Mouse (Mus musculus): ENCODE data around the gene Sars. TPM values are rescaled to one million over a fixed set of nuclear protein-coding genes. Genes with fewer than 3 reads are reported as not detected.

Sars gene
- polyA plus RNA-seq, 1 experiment from 2014 or later, result 216 TPM

DNA sequence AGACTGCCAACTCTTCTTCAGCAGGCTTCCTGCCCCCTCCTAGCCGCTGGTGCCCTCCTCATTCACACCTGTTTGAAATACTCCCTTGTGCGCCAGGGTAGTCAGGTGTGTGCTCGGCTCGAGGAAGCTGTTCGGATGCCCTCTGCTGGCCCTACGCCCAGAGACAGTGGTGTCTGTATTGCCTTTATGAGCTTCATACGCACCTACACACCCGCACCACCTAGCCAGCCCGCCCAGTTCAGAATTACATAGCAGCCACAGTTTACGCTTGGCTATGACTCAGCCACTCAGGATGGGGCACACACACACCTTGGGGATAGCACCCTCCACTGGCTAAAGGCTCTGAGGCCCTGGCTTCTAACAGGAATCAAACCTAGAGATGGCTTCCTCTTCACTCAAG is 13.9 kb upstream of the Sars start:
- H3K27ac ChIP-seq (ENCODE audit: low read depth, low read length), result no peak overlapping the region
- H3K4me3 ChIP-seq (ENCODE audit: low read length), result no peak overlapping the region
- no peaks in the 10 kb centered on the region for H3K4me1 ChIP-seq (ENCODE audit: control insufficient read depth, insufficient read depth, low read depth, low read length)
- WGBS, result 50% methylated on average over 10 of the region's 10 CpGs
- H3K4me2 ChIP-seq (ENCODE audit: low read length), result no peak overlapping the region; the same call in 1 of the 2 replicates
- H3K36me3 ChIP-seq (ENCODE audit: control insufficient read depth, insufficient read depth, low read length), result peaks cover 6% of the 10 kb centered on the region; the same call in 1 of the 2 replicates
- no peaks in the 10 kb centered on the region for H3K9me3 ChIP-seq (ENCODE audit: control insufficient read depth, low read length)
- H3K27me3 ChIP-seq (replicated peaks; ENCODE audit: control insufficient read depth, insufficient read depth, low read length), result no peaks in the 10 kb centered on the region
- ATAC-seq, result peak; percentile 17; the same call in 1 of the 2 replicates
- H3K9ac ChIP-seq (ENCODE audit: low read depth, low read length), result no peak overlapping the region; the same call in 1 of the 2 replicates

DNA sequence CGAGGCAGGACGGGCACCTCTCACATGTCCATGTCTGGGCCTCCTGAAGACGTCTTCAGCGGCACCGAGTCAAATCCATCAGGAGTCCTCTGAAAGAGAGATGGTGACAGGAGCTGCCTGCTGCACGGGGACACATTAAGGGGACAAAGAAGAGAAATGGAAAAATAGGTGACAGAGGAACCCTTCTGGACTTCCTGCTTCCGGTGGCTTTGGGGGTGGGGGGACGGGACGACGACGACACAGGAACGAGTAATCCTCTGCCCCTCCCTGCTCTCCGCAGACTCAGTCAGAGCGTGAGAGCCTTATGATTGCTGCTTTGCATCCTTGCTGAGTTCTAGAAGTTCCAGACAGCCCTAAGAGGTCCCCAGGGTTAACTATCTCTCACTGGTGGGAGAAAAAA is 13.4 kb upstream of the Sars start:
- no peak overlapping the region for H3K27ac ChIP-seq (ENCODE audit: low read depth, low read length)
- no peaks in the 10 kb centered on the region for H3K27me3 ChIP-seq (replicated peaks; ENCODE audit: control insufficient read depth, insufficient read depth, low read length)
- no peaks in the 10 kb centered on the region for H3K4me1 ChIP-seq (ENCODE audit: control insufficient read depth, insufficient read depth, low read depth, low read length)
- WGBS, result 62% methylated on average over 14 of the region's 14 CpGs
- ATAC-seq, result no peak
- H3K36me3 ChIP-seq (ENCODE audit: control insufficient read depth, insufficient read depth, low read length), result peaks cover 4% of the 10 kb centered on the region; the same call in 1 of the 2 replicates
- no peak overlapping the region; the same call in 1 of the 2 replicates for H3K4me2 ChIP-seq (ENCODE audit: low read length)
- H3K4me3 ChIP-seq (ENCODE audit: low read length), result no peak overlapping the region
- peak overlapping the region; percentile 13; the same call in 1 of the 2 replicates for H3K9ac ChIP-seq (ENCODE audit: low read depth, low read length)
- H3K9me3 ChIP-seq (ENCODE audit: control insufficient read depth, low read length), result no peaks in the 10 kb centered on the region

DNA sequence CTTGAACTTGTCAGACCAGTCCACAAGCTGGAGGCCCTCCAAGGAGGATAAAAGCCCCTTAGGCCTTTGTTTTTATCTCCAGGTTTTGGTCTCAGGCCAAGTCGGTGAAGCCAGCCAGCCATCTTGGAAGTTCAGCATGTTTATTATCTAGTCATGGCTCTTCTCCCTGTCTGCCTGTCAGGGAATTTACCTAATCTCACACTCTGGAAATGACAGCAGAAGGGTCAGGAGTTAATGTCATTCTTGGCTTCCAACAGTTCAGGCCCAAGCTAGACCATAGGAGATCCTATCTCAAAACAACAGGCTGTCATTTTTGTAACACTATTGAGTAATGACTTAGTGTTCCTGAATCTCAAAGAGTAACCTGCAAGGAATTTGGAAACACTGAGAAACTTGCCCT is 9.2 kb upstream of the Sars start:
- 94% methylated on average over 1 of the region's 1 CpGs for WGBS
- H3K27ac ChIP-seq (ENCODE audit: low read depth, low read length), result no peak overlapping the region
- H3K4me3 ChIP-seq (ENCODE audit: low read length), result no peak overlapping the region
- no peak for ATAC-seq
- H3K9me3 ChIP-seq (ENCODE audit: control insufficient read depth, low read length), result no peaks in the 10 kb centered on the region
- H3K4me1 ChIP-seq (ENCODE audit: control insufficient read depth, insufficient read depth, low read depth, low read length), result no peaks in the 10 kb centered on the region
- no peaks in the 10 kb centered on the region for H3K36me3 ChIP-seq (ENCODE audit: control insufficient read depth, insufficient read depth, low read length)
- H3K4me2 ChIP-seq (ENCODE audit: low read length), result no peak overlapping the region
- no peaks in the 10 kb centered on the region for H3K27me3 ChIP-seq (replicated peaks; ENCODE audit: control insufficient read depth, insufficient read depth, low read length)
- no peak overlapping the region for H3K9ac ChIP-seq (ENCODE audit: low read depth, low read length)

DNA sequence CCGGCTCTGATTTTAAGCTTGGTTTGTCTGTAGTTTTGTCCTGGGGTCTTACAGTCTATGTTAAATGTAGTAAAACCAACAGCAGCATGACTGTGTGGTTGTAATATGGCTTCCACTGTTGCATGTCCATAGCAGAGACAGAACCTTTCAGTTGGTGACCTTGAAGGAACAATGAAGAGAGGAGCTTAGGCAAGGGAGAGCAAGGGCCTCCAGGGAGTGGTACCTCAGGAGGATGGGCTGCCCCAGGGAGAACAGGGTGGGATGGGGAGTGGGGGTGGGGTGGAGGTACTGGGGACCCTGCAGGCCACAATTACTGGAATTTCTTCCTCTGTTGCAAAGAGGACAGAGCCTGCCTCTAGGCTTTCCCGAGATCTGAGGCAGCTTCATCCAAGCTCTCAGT is 7.0 kb upstream of the Sars start:
- no peaks in the 10 kb centered on the region for H3K9me3 ChIP-seq (ENCODE audit: control insufficient read depth, low read length)
- no peak overlapping the region for H3K9ac ChIP-seq (ENCODE audit: low read depth, low read length)
- H3K4me2 ChIP-seq (ENCODE audit: low read length), result no peak overlapping the region
- H3K4me1 ChIP-seq (ENCODE audit: control insufficient read depth, insufficient read depth, low read depth, low read length), result no peaks in the 10 kb centered on the region
- no peak overlapping the region for H3K27ac ChIP-seq (ENCODE audit: low read depth, low read length)
- no peaks in the 10 kb centered on the region for H3K36me3 ChIP-seq (ENCODE audit: control insufficient read depth, insufficient read depth, low read length)
- ATAC-seq, result no peak
- no peaks in the 10 kb centered on the region for H3K27me3 ChIP-seq (replicated peaks; ENCODE audit: control insufficient read depth, insufficient read depth, low read length)
- 83% methylated on average over 2 of the region's 2 CpGs for WGBS
- H3K4me3 ChIP-seq (ENCODE audit: low read length), result no peak overlapping the region

DNA sequence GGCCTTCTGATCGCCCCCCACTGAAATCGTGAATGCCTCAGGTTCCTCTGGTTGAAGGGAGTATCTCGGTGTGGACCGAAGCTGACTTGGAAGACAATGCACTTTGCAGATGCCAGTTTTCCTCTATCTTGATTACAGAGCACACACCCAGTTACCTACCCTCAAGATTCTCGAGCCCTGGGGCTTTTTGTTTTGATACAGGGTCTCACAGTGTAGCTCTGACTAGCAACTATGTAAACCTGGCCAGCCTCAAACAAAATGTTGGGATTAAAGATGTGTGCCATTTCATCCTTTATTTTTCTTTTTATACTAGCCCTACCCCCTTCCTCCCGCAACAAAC is 327 bp upstream of the Sars start:
- H3K9ac ChIP-seq (ENCODE audit: low read depth, low read length), result peak overlapping the region; percentile 87
- WGBS, result 14% methylated on average over 6 of the region's 6 CpGs
- ATAC-seq, result peak; percentile 53
- no peaks in the 10 kb centered on the region for H3K36me3 ChIP-seq (ENCODE audit: control insufficient read depth, insufficient read depth, low read length)
- no peaks in the 10 kb centered on the region for H3K9me3 ChIP-seq (ENCODE audit: control insufficient read depth, low read length)
- peak overlapping the region; percentile 91 for H3K4me2 ChIP-seq (ENCODE audit: low read length)
- peaks cover 29% of the 10 kb centered on the region for H3K4me1 ChIP-seq (ENCODE audit: control insufficient read depth, insufficient read depth, low read depth, low read length)
- peak overlapping the region; percentile 91 for H3K27ac ChIP-seq (ENCODE audit: low read depth, low read length)
- H3K4me3 ChIP-seq (ENCODE audit: low read length), result peak overlapping the region; percentile 85
- no peaks in the 10 kb centered on the region for H3K27me3 ChIP-seq (replicated peaks; ENCODE audit: control insufficient read depth, insufficient read depth, low read length)

DNA sequence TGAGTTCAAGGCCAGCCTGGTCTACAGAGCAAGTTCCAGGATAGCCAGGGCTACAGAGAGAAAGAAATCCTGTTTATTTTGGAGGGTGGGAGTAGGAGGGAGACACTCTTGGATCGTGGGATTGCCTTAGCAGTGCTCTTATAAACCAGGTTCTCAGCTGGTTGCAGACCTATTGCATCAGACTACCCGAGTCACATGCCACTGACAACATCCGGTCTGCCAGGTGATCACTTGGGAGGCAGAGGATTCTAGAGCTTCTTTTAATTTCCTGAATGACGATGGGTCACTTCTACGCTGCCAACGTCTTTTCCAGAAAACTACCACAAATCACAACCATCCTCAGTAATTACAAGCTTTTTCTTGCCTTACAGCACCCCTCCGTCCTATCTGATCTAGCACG is 980 bp downstream of the Sars start:
- Histone ChIP-seq H3K9ac (ENCODE audit: low read depth, low read length) (peak overlapping the region; percentile 87), H3K4me2 (ENCODE audit: low read length) (peak overlapping the region; percentile 91), H3K36me3 (ENCODE audit: control insufficient read depth, insufficient read depth, low read length) (0 out of 2 replicates have a peak, but pooled peaks cover 2% of the 10 kb centered on the region), H3K4me3 (ENCODE audit: low read length) (peak overlapping the region; percentile 85), H3K27ac (ENCODE audit: low read depth, low read length) (peak overlapping the region; percentile 91), H3K4me1 (ENCODE audit: control insufficient read depth, insufficient read depth, low read depth, low read length) (peaks cover 29% of the 10 kb centered on the region), H3K27me3 (replicated peaks; ENCODE audit: control insufficient read depth, insufficient read depth, low read length) (no peaks in the 10 kb centered on the region), H3K9me3 (ENCODE audit: control insufficient read depth, low read length) (no peaks in the 10 kb centered on the region)
- WGBS, result 21% methylated on average over 8 of the region's 8 CpGs
- peak; percentile 28 for ATAC-seq

DNA sequence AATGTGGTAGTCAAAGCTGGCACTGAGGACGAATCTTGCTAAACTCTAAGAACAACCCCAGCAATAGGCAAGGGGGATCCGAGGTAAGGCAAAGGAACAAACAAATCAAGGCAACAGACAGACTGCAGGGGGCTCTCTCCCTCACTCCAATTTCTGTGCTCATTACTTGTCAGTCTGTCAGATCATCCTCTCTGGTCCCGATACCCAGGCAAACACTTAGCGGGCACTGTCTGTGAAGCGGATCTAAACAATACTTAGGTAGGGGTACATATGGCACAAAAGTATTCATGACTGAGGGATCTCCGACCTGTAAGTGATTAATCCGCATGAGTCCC is 8.7 kb downstream of the Sars start:
- peaks cover 8% of the 10 kb centered on the region; the same call in 1 of the 2 replicates for H3K36me3 ChIP-seq (ENCODE audit: control insufficient read depth, insufficient read depth, low read length)
- H3K9ac ChIP-seq (ENCODE audit: low read depth, low read length), result no peak overlapping the region
- H3K4me1 ChIP-seq (ENCODE audit: control insufficient read depth, insufficient read depth, low read depth, low read length), result peaks cover 3% of the 10 kb centered on the region; the same call in 1 of the 2 replicates
- H3K9me3 ChIP-seq (ENCODE audit: control insufficient read depth, low read length), result no peaks in the 10 kb centered on the region
- no peak for ATAC-seq
- no peak overlapping the region for H3K4me3 ChIP-seq (ENCODE audit: low read length)
- H3K4me2 ChIP-seq (ENCODE audit: low read length), result no peak overlapping the region
- H3K27ac ChIP-seq (ENCODE audit: low read depth, low read length), result no peak overlapping the region
- 49% methylated on average over 7 of the region's 7 CpGs for WGBS
- H3K27me3 ChIP-seq (replicated peaks; ENCODE audit: control insufficient read depth, insufficient read depth, low read length), result no peaks in the 10 kb centered on the region

DNA sequence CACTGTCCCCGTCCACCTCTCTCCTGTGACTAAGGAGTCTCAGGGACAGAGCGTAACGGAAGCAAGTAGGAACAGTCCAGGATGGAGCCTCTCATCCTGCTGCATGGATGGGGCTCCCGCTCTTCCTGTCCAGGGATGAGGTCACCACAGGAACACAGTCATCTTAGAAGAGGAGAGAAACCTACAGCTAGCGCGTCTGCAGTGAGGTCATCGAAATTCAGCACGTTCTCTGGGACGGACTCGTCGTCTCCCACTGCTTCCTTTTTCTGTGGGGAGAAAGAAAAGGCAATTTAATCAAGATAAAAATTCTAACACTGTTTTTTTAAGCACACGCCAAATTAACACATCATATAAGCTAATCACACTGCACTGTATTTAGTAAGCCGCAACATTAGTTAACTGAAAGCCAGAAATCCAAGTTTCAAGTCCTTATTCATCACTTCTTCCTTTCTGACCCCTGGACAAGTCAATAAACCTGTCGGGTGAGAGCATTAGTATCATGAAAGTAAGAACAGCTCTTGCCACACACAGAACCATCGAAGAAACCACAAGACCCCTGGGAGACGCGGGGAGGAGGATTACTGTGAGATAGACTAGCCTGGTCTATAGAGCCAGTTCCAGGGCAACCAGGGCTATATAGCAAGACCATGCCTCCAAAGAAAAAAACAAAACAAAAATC is 9.2 kb downstream of the Sars start:
- no peak for ATAC-seq
- 71% methylated on average over 17 of the region's 17 CpGs for WGBS
- peaks cover 3% of the 10 kb centered on the region; the same call in 1 of the 2 replicates for H3K4me1 ChIP-seq (ENCODE audit: control insufficient read depth, insufficient read depth, low read depth, low read length)
- H3K27me3 ChIP-seq (replicated peaks; ENCODE audit: control insufficient read depth, insufficient read depth, low read length), result no peaks in the 10 kb centered on the region
- H3K4me3 ChIP-seq (ENCODE audit: low read length), result no peak overlapping the region
- H3K9ac ChIP-seq (ENCODE audit: low read depth, low read length), result no peak overlapping the region
- H3K36me3 ChIP-seq (ENCODE audit: control insufficient read depth, insufficient read depth, low read length), result peaks cover 8% of the 10 kb centered on the region; the same call in 1 of the 2 replicates
- no peak overlapping the region for H3K27ac ChIP-seq (ENCODE audit: low read depth, low read length)
- no peak overlapping the region for H3K4me2 ChIP-seq (ENCODE audit: low read length)
- H3K9me3 ChIP-seq (ENCODE audit: control insufficient read depth, low read length), result no peaks in the 10 kb centered on the region

DNA sequence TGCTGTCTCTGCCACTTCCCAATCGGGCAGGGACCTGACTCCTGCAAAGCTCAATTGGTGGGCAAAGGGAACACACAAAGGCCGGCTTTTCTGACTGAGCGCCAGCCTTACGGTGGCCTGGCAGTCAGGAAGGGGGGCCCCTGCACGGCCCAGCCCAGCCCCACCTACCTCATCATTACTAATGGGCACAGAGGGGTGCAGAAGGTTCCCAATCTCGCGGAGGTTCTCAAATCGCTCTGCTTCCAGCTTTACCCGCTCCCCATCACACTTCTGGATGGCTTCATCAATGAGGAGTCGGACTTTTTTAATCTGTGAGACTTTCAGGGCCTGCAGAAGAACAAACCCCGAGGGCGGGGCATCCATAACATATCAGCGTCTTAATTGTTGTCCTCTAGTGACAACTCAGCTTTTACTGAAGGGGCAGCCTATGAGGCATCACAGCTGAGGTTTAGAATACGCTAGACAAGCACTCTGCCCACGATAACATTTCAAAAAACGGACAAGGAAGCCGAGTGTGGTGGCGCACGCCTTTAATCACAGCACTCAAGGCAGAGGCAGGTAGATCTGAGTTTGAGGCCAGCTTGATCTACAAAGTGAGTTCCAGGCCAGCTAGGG is 11.0 kb downstream of the Sars start:
- no peaks in the 10 kb centered on the region for H3K9me3 ChIP-seq (ENCODE audit: control insufficient read depth, low read length)

More for the DNA sequence above, 11.0 kb downstream of the Sars start:
- peak overlapping the region; percentile 68 for H3K27ac ChIP-seq (ENCODE audit: low read depth, low read length)
- no peak overlapping the region; the same call in 1 of the 2 replicates for H3K9ac ChIP-seq (ENCODE audit: low read depth, low read length)
- 21% methylated on average over 19 of the region's 19 CpGs for WGBS
- H3K4me1 ChIP-seq (ENCODE audit: control insufficient read depth, insufficient read depth, low read depth, low read length), result peaks cover 3% of the 10 kb centered on the region; the same call in 1 of the 2 replicates
- peaks cover 13% of the 10 kb centered on the region for H3K36me3 ChIP-seq (ENCODE audit: control insufficient read depth, insufficient read depth, low read length)
- no peak overlapping the region for H3K4me3 ChIP-seq (ENCODE audit: low read length)
- no peaks in the 10 kb centered on the region for H3K27me3 ChIP-seq (replicated peaks; ENCODE audit: control insufficient read depth, insufficient read depth, low read length)
- H3K4me2 ChIP-seq (ENCODE audit: low read length), result no peak overlapping the region
- no peak for ATAC-seq
